Mouse (Mus musculus): ENCODE results near the gene Garnl3.
A peak's percentile ranks its signal among the peaks of the same experiment; 100 is the strongest.
"Not testable (repeated sequence)": the region's sequence is repeated elsewhere in the genome, so short reads cannot be mapped to it uniquely, and the experiment has no call there.

Garnl3 gene

DNA sequence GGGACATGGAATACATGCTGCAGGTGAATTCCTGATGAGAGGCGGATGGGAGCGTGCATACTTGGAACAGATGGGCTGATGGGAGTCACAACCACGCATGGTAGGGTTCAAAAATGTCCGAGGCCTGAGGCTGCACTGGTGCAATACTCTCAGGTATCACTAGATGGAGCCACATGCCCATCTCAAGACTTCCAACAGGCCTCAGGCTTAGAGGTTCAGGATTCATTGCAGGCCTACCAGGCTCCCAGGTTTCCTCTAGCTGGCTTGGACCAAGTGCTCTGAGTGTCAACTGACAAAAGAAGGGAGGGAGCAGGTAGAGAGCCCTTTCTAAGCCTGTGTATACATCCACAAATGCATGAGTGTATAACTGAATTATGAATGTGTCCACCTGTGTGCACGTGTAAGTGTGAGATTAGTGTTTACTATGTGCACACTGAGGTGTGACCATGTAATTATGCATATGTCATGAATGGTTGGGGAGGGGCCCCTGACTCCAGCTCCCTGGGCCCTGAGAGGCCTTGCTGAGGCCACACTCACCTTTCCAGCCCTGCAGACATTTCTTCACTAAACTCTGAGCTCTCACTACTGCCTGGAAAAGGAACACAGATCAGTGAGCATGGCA is 23.4 kb upstream of the Garnl3 start:
- peak; percentile 73 for DNase-seq

GRCm38 (mm10) chr2:33146994-33147393 is 15.5 kb upstream of the Garnl3 start:
- DNase-seq: no peak

- no peak for DNase-seq
These were observed 11.8 kb upstream of the Garnl3 start for GRCm38 (mm10) chr2:33143292-33143691.

DNA sequence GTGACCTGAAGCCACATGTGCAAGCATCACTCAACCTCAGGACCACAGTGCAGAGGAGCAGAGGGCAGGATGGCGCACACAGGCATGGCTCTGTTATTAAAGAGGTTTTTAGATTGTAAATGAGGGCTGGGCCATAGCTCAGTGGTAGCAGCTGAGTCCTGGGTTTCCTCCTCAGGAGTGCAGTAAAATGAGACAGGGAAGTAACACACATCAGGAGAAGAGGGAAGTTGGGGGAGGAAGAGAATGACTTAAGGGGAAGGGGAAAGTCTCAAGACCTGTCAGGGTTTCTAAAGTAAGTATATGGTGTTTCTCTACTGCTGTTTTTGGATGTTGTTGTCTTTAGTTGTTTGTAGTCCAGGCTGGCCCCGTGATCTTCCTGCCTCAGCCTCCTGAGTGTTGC is 7.0 kb upstream of the Garnl3 start:
- DNase-seq: no peak

DNA sequence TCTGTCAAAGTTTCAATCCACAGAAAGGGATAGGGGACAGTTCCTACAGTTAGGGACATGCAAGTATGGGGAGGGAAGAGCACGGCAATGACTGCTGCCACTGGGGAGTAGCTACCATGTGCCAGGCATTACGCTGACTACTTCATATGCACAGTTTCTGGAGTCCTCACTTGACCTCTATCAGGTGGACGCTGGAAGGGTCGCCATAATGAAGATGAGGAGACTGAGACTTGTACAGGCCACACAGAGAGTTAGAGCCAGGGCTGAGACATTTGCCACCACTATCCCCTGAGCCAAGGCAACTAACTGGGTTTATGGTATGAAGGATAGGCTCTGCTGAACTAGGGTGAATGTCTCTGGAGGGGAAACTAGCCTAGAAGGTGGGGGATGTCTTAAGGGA is 6.3 kb upstream of the Garnl3 start:
- no peak for DNase-seq

DNA sequence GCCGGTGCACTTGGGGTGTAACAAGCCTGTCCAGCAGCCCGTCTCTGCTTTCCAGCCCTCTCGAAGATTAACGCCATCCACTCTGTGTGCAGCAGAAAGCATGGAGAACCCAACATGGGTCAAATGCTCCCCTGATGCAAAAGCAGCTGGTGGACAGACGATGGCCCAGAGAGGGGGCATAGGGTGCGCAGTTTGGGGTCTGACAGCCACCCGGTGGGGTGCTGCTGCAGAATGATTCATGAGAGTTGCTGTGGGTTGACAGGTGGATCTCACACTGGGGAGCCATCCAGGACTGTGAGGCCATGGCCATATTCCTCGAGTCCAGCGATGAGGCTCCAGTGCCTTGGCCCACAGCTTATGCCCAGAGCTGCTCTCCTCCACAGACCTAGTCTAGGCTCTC is 5.8 kb upstream of the Garnl3 start:
- no peak for DNase-seq

- DNase-seq: no peak
These were observed 4.9 kb upstream of the Garnl3 start for GRCm38 (mm10) chr2:33136366-33136765.

- DNase-seq: no peak
These were observed 3.5 kb upstream of the Garnl3 start for GRCm38 (mm10) chr2:33134766-33135490.

GRCm38 (mm10) chr2:33132306-33132705 is 852 bp upstream of the Garnl3 start:
- no peak for DNase-seq

DNA sequence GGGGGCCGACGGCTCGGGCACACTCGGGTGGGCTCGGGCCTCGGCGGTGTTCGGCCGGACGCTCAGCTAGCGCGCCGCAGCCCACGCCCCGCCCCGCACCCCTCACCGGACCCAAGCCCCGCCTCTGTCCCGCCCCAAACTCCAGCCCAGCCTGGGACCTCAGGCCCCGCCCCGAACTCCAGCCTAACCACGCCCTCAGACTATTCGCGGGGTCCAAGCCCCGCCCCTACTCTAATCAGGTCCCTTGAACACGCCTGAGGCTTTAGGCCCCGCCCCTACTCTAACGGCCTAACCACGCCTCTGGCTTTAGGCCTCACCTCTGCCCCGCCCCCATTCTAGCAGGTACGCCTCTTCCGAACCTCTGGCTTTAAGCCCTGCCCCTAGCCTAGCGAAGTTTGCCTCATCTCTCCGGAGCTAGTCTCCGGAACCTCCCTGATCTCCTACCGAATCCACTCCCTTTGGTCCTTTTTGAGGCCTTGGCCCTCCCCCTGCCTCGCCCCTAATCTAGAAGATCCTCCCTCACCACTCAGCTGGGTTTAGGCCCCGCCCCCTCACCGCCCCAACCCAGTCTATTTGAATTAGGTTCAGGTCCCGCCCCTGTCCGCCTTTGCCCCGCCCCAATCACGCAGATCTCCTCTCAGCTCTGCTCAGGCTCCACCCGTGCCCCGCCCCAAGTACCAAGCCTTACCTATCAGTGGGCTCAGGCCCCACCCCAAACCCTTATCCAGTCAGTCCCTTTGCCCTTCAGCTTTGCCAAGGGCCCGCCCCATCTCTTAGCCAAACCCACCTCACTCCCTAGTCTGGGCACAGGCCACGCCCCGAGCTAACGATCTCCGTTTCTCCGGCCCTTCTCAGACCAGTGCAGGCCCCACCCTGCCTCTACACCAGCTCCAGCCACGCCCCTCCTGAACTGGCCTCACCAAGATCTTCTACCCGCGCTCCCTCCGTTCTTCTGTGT is 649 bp downstream of the Garnl3 start:
- peak; percentile 99 for DNase-seq

GRCm38 (mm10) chr2:33130141-33130525 is 1.3 kb downstream of the Garnl3 start:
- DNase-seq: no peak

- peak; percentile 26 for DNase-seq
These were observed 1.8 kb downstream of the Garnl3 start for GRCm38 (mm10) chr2:33129696-33130095.

- DNase-seq: no peak
These were observed 2.4 kb downstream of the Garnl3 start for GRCm38 (mm10) chr2:33129005-33129404.

DNA sequence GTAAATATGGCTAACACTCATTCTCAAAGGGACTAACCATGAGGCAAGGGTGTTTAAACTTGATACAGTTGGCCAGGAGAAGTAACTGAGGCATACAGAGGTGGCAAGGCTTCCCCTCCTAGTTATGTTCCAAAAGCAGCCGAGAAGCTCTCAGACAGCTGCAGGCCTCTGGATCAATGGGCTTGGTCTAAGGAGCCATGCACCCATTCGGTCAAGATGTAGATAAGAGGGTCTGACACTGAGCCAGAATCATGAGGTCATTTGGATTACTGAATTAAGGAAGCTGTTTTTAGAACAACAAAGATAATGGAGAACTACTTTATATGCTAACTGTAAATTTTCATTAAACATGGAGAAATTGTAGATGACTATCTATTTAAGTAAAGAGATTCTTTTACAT is 4.2 kb downstream of the Garnl3 start:
- no peak for DNase-seq

DNA sequence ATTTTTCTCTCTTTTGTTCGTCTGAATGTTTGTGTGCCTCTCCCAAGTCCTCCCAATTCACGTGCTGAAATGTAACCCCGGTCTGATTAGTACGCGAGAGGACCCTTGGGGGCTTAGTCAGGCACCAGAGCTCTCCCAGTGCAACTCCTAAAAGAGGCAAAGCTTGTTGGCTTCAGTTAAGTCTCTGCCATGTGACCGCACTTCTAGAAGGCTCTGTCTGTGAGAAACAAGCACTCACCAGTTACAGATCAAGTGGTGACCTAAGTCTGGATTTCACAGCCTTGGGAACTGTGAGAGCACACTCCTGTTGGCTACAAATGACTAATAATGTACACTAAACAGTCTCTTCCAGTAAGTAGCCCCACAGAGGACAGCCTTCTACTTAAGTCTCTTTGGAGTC is 8.6 kb downstream of the Garnl3 start:
- DNase-seq: no peak

GRCm38 (mm10) chr2:33100536-33100935 is 30.9 kb downstream of the Garnl3 start:
- DNase-seq: no peak

- DNase-seq: not testable (repeated sequence)
These were observed 34.1 kb downstream of the Garnl3 start for GRCm38 (mm10) chr2:33097326-33097725.

GRCm38 (mm10) chr2:33095221-33095671 is 36.2 kb downstream of the Garnl3 start:
- no peak for DNase-seq

- no peak for DNase-seq
These were observed 40.6 kb downstream of the Garnl3 start for GRCm38 (mm10) chr2:33090620-33091520.

GRCm38 (mm10) chr2:33090033-33090400 is 41.4 kb downstream of the Garnl3 start:
- DNase-seq: not testable (repeated sequence)

- no peak for DNase-seq
These were observed 42.0 kb downstream of the Garnl3 start for GRCm38 (mm10) chr2:33089356-33090032.

All from right cerebral cortex, postnatal 4 days (tissue).